In the genomic region with DNA sequence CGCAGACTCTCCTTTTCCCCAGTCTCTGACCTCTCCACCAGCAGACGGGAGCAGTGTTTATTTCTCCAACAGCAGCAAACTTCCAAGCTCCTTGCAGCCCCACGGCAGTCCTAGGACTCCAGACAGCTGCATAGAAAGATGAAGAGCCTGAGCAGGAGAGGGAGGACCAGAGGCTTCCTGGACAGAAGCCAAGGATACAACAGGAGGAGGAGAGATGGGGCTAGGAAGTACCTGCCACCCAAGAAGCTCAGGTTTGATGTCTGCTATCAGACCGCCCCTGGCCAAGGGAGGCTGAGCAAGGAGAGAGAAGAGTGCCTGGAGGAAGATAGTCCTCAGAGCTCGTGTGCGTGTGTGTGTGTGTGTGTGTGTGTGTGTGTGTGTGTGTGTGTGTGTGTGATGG, we compare ENCODE assay signal across 15 mouse cellular contexts. TPM values are rescaled to one million over a fixed set of nuclear protein-coding genes. Genes with fewer than 3 reads are reported as not detected.
A peak's percentile ranks its signal among the peaks of the same experiment; 100 is the strongest.
DNase-seq lines count a peak whose midpoint lies in the region; ATAC-seq and TF ChIP-seq lines count a peak whose summit lies in the region.
"Had no signal": no experiment of that assay in that cellular context is flagged by ENCODE, and none has a peak within 500 bp of the region (broad histone marks: within the 10 kb centered on the region; RNA-seq: fewer than 3 reads in every experiment).

No protein-coding gene starts in this region.

- H3K27me3 ChIP-seq in heart, embryonic 11.5 days (ENCODE audit: control insufficient read depth, insufficient read depth, low read length): no peaks in the 10 kb centered on the region
- H3K27me3 ChIP-seq in liver, postnatal 0 days (ENCODE audit: insufficient read depth, low read length): no peaks in the 10 kb centered on the region
- no peaks in the 10 kb centered on the region for H3K27me3 ChIP-seq in limb, embryonic 10.5 days (ENCODE audit: low read depth, poor library complexity, severe bottlenecking)
- H3K27me3 ChIP-seq in kidney, adult 2 months (replicated peaks; ENCODE audit: control insufficient read depth, insufficient read depth, low read length): no peaks in the 10 kb centered on the region
- H3K27me3 ChIP-seq: forebrain, embryonic 13.5 days had no signal

- TF ChIP-seq CTCF in liver, postnatal 0 days (IDR thresholded peaks at IDR 0.05; ENCODE audit: low read depth): no peak
- TF ChIP-seq CTCF in kidney, adult 2 months (conservative IDR thresholded peaks at IDR 0.05; ENCODE audit: insufficient read depth, insufficient read length, low read depth, low read length): no peak

- H3K4me3 ChIP-seq in heart, embryonic 11.5 days (ENCODE audit: low read depth, low read length): no peak overlapping the region
- no peak overlapping the region for H3K4me3 ChIP-seq in liver, postnatal 0 days (ENCODE audit: low read depth, low read length)
- no peak overlapping the region for H3K4me3 ChIP-seq in limb, embryonic 10.5 days
- no peak overlapping the region for H3K4me3 ChIP-seq in kidney, adult 2 months (ENCODE audit: insufficient read depth, low read depth, low read length)
- H3K4me3 ChIP-seq: forebrain, embryonic 13.5 days had no signal

- no peaks in the 10 kb centered on the region for H3K9me3 ChIP-seq in heart, embryonic 11.5 days (replicated peaks; ENCODE audit: control insufficient read depth, low read length)
- H3K9me3 ChIP-seq in liver, postnatal 0 days (ENCODE audit: low read length): no peaks in the 10 kb centered on the region
- H3K9me3 ChIP-seq in limb, embryonic 10.5 days (replicated peaks): no peaks in the 10 kb centered on the region
- H3K9me3 ChIP-seq: forebrain, embryonic 13.5 days had no signal

- no peak for DNase-seq in heart, postnatal 36 days
- peak; percentile 25 for DNase-seq in liver
- DNase-seq in liver, postnatal 0 days: no peak
- peak; percentile 25 for DNase-seq in NIH3T3 (ENCODE audit: low read depth)
- no peak for DNase-seq in limb, embryonic 10.5 days (ENCODE audit: low spot score)
- DNase-seq in kidney, adult 2 months: no peak
- DNase-seq: gastrocnemius, postnatal 14 days; kidney, adult 9 months; layer of hippocampus, postnatal 36 days had no signal

- peaks cover 10% of the 10 kb centered on the region; the same call in 1 of the 2 replicates for H3K4me1 ChIP-seq in heart, embryonic 11.5 days (ENCODE audit: control insufficient read depth, insufficient read depth, low read length)
- H3K4me1 ChIP-seq in liver, postnatal 0 days (ENCODE audit: insufficient read depth): peaks cover 2% of the 10 kb centered on the region; the same call in 1 of the 2 replicates
- peaks cover 26% of the 10 kb centered on the region for H3K4me1 ChIP-seq in limb, embryonic 10.5 days
- no peaks in the 10 kb centered on the region for H3K4me1 ChIP-seq in kidney, adult 2 months (ENCODE audit: control insufficient read depth, insufficient read depth, low read length)

- intact Hi-C loops in heart, postnatal 36 days (cut with DNase I): no loop called here

- no peak; the same call in 1 of the 2 replicates for ATAC-seq in heart, embryonic 11.5 days (replicated peaks; ENCODE audit: insufficient number of reproducible peaks, low FRiP score, low TSS enrichment)
- ATAC-seq in liver, postnatal 0 days: no peak
- ATAC-seq in monocyte, adult 5-6 weeks (replicated peaks; ENCODE audit: insufficient number of reproducible peaks, low FRiP score, low TSS enrichment, poor library complexity, severe bottlenecking): no peak
- ATAC-seq: forebrain, embryonic 13.5 days had no signal

- H3K27ac ChIP-seq in heart, embryonic 11.5 days (ENCODE audit: low read depth, low read length): peak overlapping the region; percentile 35; the same call in 1 of the 2 replicates
- H3K27ac ChIP-seq in liver, postnatal 0 days (ENCODE audit: low read depth): no peak overlapping the region
- 0 out of 2 replicates have a peak overlapping the region, but pooled peaks have one; percentile 58 for H3K27ac ChIP-seq in limb, embryonic 10.5 days
- no peak overlapping the region for H3K27ac ChIP-seq in kidney, adult 2 months (ENCODE audit: insufficient read depth, low read depth, low read length)
- H3K27ac ChIP-seq: forebrain, embryonic 13.5 days; liver, embryonic 14.5 days had no signal

- no peaks in the 10 kb centered on the region for H3K36me3 ChIP-seq in heart, embryonic 11.5 days (ENCODE audit: control insufficient read depth, insufficient read depth, low read length)
- no peaks in the 10 kb centered on the region for H3K36me3 ChIP-seq in liver, postnatal 0 days (replicated peaks; ENCODE audit: insufficient read depth, low read length)
- no peaks in the 10 kb centered on the region for H3K36me3 ChIP-seq in limb, embryonic 10.5 days
- H3K36me3 ChIP-seq in kidney, adult 2 months (ENCODE audit: control insufficient read depth, insufficient read depth, low read length): no peaks in the 10 kb centered on the region

- WGBS in heart, embryonic 11.5 days (ENCODE audit: insufficient replicate concordance): 21% methylated on average over 6 of the region's 6 CpGs
- WGBS in liver, postnatal 0 days (ENCODE audit: insufficient replicate concordance): 49% methylated on average over 6 of the region's 6 CpGs
- 38% methylated on average over 6 of the region's 6 CpGs for WGBS in limb, embryonic 10.5 days
- 38% methylated on average over 6 of the region's 6 CpGs for WGBS in kidney, adult 2 months

- no peak for TF ChIP-seq POLR2A in kidney, adult 2 months (IDR thresholded peaks at IDR 0.05; ENCODE audit: low read depth, low read length)

- H3K4me2 ChIP-seq in heart, embryonic 11.5 days: no peak overlapping the region; the same call in 1 of the 2 replicates
- H3K4me2 ChIP-seq in liver, postnatal 0 days (ENCODE audit: low read depth, low read length): no peak overlapping the region
- H3K4me2 ChIP-seq: forebrain, embryonic 13.5 days had no signal

- no peak for TF ChIP-seq EP300 in liver, postnatal 0 days (IDR thresholded peaks at IDR 0.05; ENCODE audit: low read depth)

- H3K9ac ChIP-seq in heart, embryonic 11.5 days (ENCODE audit: low read depth, low read length): no peak overlapping the region
- no peak overlapping the region for H3K9ac ChIP-seq in liver, postnatal 0 days (replicated peaks)
- H3K9ac ChIP-seq: forebrain, embryonic 13.5 days; liver, embryonic 14.5 days had no signal

RNA-seq across cellular contexts. Expression of a gene that starts 41.0 kb away (rescaled TPM):
- polyA plus RNA-seq in heart, embryonic 11.5 days (2014; fragmentation: Nextera tagmentation; extraction: Ambion mirVana): not detected in 2 replicates
- total RNA-seq in heart, postnatal 36 days (2021): not detected
- not detected in 2 replicates for polyA plus RNA-seq in liver, postnatal 0 days (2015; fragmentation: Nextera tagmentation; extraction: Ambion mirVana)
- not detected in 2 replicates for polyA plus RNA-seq in limb, embryonic 10.5 days (2016; fragmentation: Nextera tagmentation; extraction: Ambion mirVana)
- not detected in 3 replicates for total RNA-seq in monocyte, adult 5-6 weeks (2017)
- polyA plus RNA-seq in kidney, adult 2 months (2012; rRNA removed): not detected in 2 replicates
- total RNA-seq: adrenal gland, postnatal 10 days; gastrocnemius, postnatal 14 days; layer of hippocampus, postnatal 36 days had no signal
- polyA plus RNA-seq: cortical plate, adult 2 months; forebrain, embryonic 13.5 days; liver, embryonic 14.5 days had no signal

Comparison
In these comparisons a context has a peak if more than half of its experiments do, and no peak if none do; other contexts are left out.
1. DNase-seq: peak in liver (single experiment) and NIH3T3 (single experiment); none in heart, postnatal 36 days (0 of 2), liver, postnatal 0 days (single experiment), limb, embryonic 10.5 days (single experiment) and kidney, adult 2 months (single experiment).
2. H3K27ac ChIP-seq: peak in heart, embryonic 11.5 days (single experiment) and limb, embryonic 10.5 days (single experiment); none in liver, postnatal 0 days (single experiment) and kidney, adult 2 months (single experiment).